Mouse (Mus musculus): ENCODE data around the gene Gldc.
"Not testable (repeated sequence)": the region's sequence is repeated elsewhere in the genome, so short reads cannot be mapped to it uniquely, and the experiment has no call there.

The Gldc gene

GRCm38 (mm10) chr19:30174919-30175571 lies at the start of gene Gldc:
Gene Gldc (minus strand): TSS chr19:30175429.
- peak; percentile 72 to 76 for DNase-seq

GRCm38 (mm10) chr19:30222593-30222992 lies 47.4 kb upstream of the Gldc start:
- not testable (repeated sequence) for DNase-seq

DNA sequence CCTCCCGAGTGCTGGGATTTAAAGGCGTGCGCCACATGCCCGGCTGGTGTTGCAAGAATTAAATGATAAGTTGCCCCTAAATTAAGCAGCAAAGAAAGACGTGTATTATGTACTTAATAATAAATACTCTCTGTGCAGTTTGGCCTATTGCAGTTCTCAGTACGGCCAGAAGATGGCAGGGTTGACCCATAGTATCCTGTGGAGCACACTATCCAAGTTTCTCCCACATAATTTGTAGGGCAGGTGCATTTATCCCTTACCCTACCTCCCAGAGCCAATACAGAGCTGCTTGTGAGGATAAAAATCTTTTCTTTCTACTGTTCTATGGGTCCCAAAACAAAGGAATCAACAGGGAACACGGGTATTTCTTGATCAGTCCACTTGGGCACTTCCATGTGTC lies 42.1 kb upstream of the Gldc start:
- DNase-seq, result peak; percentile 74 to 79

- no peak for DNase-seq
These were observed 41.0 kb upstream of the Gldc start for GRCm38 (mm10) chr19:30216186-30216585.

DNA sequence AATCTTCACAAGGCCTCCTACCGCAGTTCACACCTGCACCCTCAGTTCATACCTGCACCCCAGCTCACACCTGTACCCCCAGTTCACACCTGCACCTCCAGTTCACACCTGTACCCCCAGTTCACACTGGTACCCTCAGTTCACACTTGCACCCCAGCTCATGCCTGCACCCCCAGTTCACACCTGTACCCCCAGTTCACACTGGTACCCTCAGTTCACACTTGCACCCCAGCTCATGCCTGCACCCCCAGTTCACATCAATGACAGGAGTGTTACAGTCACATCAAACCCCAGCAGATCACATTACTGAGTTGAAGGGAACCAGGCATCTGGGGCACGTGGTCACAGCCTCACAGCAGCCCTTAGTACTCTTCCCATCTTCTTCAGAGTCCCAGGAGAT lies 40.5 kb upstream of the Gldc start:
- not testable (repeated sequence) for DNase-seq

- DNase-seq, result no peak
These were observed 38.8 kb upstream of the Gldc start for GRCm38 (mm10) chr19:30214026-30214425.

DNA sequence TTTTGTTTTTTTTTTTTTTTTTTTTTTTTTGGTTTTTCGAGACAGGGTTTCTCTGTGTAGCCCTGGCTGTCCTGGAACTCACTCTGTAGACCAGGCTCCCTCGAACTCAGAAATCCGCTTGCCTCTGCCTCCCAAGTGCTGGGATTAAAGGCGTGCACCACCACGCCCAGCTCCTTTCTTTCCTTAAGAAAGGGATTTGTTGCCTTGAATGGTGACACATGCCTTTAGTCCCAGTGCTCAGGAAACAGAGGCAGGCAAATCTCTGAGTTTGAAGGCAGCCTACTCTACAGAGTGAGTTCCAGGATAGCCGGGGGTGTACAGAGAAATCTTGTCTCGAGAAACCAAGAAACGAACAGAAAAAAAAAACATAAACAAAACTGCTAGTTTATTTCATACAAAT lies 33.8 kb upstream of the Gldc start:
- DNase-seq, result not testable (repeated sequence)

DNA sequence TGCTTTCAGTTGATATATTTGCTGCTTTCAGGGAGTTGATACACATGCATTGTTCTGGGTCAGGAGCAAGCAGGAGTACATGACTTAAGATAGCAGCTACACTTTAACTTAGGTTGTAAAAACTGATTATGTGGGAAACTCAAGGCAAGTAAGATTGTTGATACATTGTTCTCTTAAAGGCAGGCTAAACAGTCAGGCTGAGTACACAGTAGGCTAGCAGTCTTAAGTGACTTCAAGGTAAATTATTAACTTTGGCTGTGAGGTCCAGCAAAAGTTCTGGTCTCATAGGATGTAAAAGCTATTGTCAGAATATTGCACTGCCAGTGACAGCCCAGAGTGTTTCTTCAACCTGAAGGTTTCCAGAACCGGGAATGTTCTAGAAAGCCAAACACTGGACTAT lies 31.8 kb upstream of the Gldc start:
- no peak for DNase-seq

DNA sequence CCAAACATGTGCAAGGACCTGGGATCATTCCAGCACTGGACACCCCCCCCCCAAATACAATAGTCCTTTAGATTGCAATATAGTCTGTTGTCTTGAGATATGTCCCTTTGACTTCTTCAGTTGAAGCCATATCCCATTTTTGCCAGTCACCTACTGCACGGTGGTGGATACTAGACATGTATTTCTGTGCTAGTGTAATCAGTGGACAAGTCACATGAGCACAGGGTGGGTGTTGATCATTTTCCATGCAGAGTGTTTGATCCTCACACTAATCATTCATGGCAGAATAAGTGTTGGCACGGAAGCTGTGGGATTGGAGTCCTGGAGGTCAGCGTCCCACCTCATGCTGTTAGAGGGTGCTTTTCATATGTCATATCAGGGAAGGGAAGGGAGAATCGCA lies 30.6 kb upstream of the Gldc start:
- DNase-seq, result no peak

DNA sequence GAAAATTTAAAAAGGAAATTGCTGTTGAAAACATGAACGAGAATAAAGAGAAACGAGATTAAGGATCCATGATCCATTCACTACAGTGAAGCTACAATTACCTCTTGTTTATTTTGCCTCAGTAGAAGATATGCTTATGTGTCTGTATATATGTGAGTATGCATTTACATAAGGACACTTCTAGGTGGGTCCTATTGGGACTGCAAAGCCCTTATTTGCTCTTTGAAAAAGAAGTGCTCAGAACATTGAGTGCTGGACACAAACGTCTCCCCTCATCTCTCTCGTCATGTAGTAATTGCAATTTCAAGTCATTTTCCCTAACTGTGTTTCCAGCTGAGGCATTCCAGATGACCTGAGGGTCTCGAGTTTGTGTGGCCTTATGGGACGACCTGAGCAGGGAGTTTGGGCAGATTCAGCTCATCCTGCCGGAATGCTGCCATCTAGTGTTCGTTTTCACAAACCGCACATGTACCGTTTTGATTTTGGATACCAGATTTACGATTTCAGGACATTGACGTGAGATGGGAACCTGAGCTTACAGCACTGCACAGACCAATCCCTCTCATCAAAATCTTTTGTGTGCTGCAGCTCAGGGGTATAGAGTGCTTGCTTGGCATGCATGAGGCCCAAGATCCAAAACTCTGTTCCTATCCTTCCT lies 30.1 kb upstream of the Gldc start:
- DNase-seq, result peak; percentile 68 to 69

GRCm38 (mm10) chr19:30202177-30202576 lies 26.9 kb upstream of the Gldc start:
- no peak for DNase-seq

DNA sequence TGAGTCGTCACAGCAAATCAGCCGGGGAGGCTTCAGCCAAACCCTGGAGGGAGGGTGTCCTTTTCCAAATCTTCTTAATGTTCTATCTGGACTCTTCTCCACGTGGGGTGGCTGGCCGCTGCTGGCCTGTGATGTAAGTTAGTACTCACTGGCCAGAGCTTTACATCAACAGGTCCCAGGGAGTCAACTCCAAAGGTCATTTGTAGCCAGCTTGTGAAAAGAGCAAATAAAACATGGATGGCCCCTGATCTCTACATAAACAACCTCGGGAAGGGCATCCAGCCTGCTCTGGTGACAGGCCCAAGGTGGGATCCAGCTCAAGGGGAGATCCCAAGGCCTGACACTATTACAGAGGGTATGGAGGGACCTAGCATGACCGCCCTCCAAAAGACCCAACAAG lies 19.8 kb upstream of the Gldc start:
- DNase-seq, result no peak

DNA sequence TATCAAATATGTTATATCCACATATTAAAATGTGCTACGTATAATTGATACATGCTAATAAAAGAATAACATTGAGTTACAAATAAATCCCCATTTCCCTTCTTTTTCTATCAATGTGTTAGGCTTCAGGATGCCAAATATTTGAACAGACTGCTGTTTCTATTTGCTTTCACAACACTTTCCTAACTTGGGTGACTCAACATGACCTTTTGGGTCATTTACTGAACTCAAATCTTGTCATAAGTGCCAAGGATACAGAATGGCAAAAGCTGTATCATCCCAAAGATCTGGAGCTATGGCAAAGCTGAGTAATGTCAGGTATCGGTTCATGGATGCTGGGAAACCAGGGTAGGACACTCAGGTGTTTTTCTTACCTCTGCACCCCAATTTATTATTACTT lies 12.0 kb upstream of the Gldc start:
- no peak for DNase-seq

DNA sequence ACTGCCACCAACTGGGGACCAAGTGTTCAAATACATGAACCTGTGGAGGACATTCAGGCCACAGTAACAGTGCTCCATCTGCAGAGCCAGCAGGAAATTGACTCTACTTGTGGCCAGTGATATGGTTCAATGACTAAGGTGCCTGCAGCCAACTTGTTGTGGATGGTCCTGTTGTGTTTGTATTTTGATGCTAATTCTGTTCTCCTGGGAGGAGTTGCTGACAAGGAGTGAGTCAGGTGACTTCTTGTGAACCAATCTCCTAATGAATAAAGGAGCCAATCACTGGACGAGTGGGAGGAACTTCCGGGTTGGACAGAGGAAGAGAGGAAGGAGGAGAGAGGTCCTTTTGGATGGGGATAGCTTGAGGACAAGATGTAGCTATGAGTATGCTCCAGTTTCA lies 10.3 kb upstream of the Gldc start:
- no peak for DNase-seq

DNA sequence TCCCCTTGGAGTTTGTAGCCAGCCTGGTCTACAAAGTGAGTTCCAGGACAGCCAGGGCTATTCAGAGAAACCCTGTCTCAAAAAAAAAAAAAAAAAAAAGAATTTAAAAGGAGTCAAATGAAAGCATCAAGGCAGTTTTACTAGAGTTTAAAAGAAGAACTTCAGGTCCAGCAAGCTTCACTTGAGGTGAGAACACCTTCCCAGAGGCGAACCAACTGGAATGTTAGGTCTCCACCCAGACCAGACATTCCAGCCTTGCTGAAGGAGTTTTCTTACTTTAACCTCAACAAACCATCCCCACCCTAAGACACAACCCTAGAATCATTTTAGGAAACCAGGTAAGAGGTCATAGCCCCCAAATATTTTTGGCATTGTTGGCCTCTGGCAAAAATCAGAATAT lies 4.8 kb upstream of the Gldc start:
- no peak for DNase-seq

GRCm38 (mm10) chr19:30174074-30174670 lies 1.1 kb downstream of the Gldc start:
- DNase-seq, result no peak

- no peak for DNase-seq
These were observed 3.7 kb downstream of the Gldc start for GRCm38 (mm10) chr19:30171346-30172055.

DNA sequence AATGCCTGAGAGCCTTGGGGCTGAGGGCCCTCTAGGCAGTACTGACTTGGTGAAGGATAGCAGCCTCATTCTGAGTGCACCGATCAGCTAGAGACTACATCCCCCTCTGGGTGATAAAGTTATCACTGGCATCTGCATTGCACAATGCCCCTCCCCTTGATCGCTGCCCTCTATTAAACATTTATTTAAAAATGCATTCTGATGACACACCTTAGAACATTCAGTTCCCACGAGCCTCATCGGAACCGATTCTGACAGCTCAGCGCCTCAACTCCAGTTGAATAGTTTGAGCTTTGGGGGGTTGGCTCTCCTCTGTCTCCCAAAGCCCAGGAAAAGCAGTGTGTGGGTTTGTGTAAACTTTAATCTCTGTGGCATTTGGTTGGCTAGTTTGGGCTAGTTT lies 4.9 kb downstream of the Gldc start:
- no peak for DNase-seq

DNA sequence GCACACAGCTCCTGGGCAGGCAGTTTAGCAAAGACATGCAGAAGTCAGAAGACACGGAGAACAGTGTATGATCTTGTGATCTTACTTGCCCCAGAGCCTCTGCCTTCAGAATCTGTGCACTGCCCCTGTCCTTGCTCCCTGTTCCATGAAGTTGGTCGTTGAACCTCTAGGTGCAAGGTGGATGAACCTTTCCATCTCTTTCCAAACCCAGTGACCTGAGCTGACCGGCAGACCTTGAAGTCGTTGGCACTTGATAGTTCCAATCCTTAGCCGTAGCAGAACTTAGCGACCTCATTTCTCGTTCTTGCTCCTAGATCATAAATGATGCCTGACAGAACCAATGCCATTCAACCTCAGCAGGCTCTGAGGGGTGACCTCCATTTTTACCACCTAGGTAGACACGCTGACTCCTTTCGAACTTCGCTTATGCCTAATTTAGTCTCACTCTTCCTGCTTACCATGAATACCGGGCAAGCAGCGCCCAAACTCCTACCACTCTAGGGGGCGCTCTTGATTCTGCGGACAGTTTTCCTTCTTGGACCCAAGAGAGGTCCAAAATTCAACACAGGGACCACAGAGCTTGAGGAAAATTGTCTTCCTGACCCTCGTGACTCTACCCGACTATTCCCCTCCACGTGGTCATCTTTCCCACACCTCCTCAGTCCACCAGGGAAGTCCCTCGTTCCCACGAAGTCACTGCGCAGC lies 8.3 kb downstream of the Gldc start:
- no peak for DNase-seq

DNA sequence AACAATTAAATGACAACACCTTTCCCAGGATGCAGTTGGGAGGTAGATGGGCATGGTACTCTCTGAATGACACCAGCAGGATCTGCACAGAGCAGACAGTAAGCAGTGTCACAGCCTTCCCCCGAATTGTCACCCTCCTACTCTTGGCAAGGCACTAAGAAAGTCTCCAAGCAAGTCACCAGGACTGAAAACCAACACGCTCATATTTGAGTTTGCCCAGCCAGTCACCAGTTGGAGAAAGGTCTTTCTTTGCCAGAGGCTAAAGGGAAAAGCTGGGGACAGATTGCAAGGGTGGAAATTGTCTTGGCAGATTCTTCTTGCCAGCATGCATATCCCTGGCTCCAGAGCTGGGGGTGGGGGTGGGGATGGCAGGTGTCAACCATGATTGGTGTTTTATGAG lies 11.0 kb downstream of the Gldc start:
- DNase-seq, result peak; percentile 60 to 68

DNA sequence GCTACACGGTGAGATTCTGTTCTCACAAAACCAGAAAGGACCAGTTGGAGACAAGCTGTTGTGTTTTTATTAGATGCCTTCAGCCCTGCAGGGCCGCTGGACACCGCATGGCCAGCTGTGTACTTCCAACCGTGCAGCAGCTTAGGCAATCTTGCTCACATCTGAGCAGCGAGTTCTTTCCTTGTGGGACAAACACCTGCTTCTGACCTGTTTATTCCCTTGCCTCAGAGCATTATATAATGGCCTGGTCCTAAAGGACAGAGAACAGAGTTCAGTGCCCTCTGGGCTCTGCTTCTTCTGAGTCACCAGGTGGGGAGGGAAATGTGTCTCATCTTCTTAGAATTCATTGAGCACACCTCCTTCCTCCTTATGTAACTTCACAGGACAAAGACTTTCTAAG lies 12.4 kb downstream of the Gldc start:
- no peak for DNase-seq

DNA sequence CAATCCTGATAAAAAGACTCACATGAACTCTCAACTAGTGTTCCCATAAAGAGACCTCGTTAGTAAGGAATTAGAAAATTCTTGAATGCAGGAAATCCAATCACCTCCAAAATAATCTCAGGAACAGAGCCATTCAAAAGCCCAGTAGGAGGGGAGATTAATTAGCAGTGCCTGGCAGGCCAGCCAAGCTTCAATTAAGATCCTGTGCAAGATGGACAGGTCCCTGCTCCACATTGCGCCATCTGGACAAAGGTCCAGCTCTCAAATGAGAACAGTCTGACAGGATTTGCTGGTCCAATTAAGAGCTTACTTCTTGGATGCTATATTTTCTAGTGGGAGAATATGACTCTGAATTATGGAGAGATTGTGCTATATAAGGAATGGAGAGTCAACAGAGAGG lies 15.2 kb downstream of the Gldc start:
- peak; percentile 81 to 85 for DNase-seq

DNA sequence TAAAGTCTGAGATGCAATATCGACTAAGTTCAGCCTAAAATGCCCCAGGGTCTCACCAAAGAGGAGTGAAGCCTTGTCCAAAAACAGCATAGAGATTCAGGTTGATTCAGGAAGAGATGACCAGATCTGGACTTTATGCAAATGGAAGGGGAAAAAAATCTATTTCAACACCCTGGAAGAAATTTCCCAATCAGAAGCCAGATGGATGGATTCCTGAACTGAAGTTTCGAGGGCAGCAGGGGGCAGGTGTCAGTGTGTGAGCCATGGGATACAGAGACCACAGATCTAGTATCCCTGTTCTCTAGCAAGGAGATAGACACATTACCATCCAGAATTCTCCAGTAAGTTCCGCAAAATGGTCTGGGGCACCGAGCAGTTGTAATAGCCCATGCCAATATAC lies 17.0 kb downstream of the Gldc start:
- no peak for DNase-seq

All from cerebellum, postnatal 14 days (tissue).